Mouse (Mus musculus): ENCODE measurements around the gene Syce2. TPM values are rescaled to one million over a fixed set of nuclear protein-coding genes. Genes with fewer than 3 reads are reported as not detected.
"Not testable (repeated sequence)": the region's sequence is repeated elsewhere in the genome, so short reads cannot be mapped to it uniquely, and the experiment has no call there.

Gene Syce2
- total RNA-seq, 2 experiments from 2014 or later = 10.5 to 12.7 TPM

- no peak for DNase-seq
Observed at GRCm38 (mm10) chr8:84901752-84902151, 29.8 kb downstream of the Syce2 start, which contains the start of gene Klf1. Gene Klf1, plus strand, starts transcription at chr8:84901928.

- DNase-seq = no peak
Observed at GRCm38 (mm10) chr8:84902367-84902919, 30.5 kb downstream of the Syce2 start.

GRCm38 (mm10) chr8:84902920-84903661 is 31.2 kb downstream of the Syce2 start:
- DNase-seq = peak; percentile 96

- no peak for DNase-seq
Observed at GRCm38 (mm10) chr8:84904351-84904750, 32.4 kb downstream of the Syce2 start.

GRCm38 (mm10) chr8:84907037-84907436 is 35.1 kb downstream of the Syce2 start:
- no peak for DNase-seq

- no peak for DNase-seq
Observed at GRCm38 (mm10) chr8:84907493-84907892, 35.6 kb downstream of the Syce2 start.

- not testable (repeated sequence) for DNase-seq
Observed at GRCm38 (mm10) chr8:84907979-84908378, 36.1 kb downstream of the Syce2 start.

GRCm38 (mm10) chr8:84908421-84909161 is 36.7 kb downstream of the Syce2 start, which contains the start of gene Dnase2a:
Gene Dnase2a, plus strand, starts transcription at chr8:84908560.
- DNase-seq = peak; percentile 97

GRCm38 (mm10) chr8:84909162-84909767 is 37.4 kb downstream of the Syce2 start:
- DNase-seq = no peak

GRCm38 (mm10) chr8:84909949-84910348 is 38.0 kb downstream of the Syce2 start:
- no peak for DNase-seq

- no peak for DNase-seq
Observed at GRCm38 (mm10) chr8:84910551-84910950, 38.6 kb downstream of the Syce2 start.

- DNase-seq = no peak
Observed at GRCm38 (mm10) chr8:84911854-84912253, 39.9 kb downstream of the Syce2 start.

- DNase-seq = no peak
Observed at GRCm38 (mm10) chr8:84912391-84912790, 40.5 kb downstream of the Syce2 start.

GRCm38 (mm10) chr8:84912895-84913501 is 41.1 kb downstream of the Syce2 start:
- peak; percentile 67 for DNase-seq

GRCm38 (mm10) chr8:84913502-84913900 is 41.6 kb downstream of the Syce2 start:
- no peak for DNase-seq

GRCm38 (mm10) chr8:84913960-84914359 is 42.0 kb downstream of the Syce2 start:
- DNase-seq = no peak

GRCm38 (mm10) chr8:84915269-84915668 is 43.4 kb downstream of the Syce2 start:
- no peak for DNase-seq

GRCm38 (mm10) chr8:84917781-84918180 is 45.9 kb downstream of the Syce2 start:
- no peak for DNase-seq

GRCm38 (mm10) chr8:84918646-84919045 is 46.7 kb downstream of the Syce2 start:
- DNase-seq = no peak

- peak; percentile 55 for DNase-seq
Observed at GRCm38 (mm10) chr8:84921596-84921995, 49.7 kb downstream of the Syce2 start.

- no peak for DNase-seq
Observed at GRCm38 (mm10) chr8:84925557-84925956, 53.6 kb downstream of the Syce2 start.

GRCm38 (mm10) chr8:84927513-84927912 is 55.6 kb downstream of the Syce2 start:
- DNase-seq = no peak

All from heart, postnatal 4 days (tissue).